Mouse (Mus musculus): ENCODE measurements around the gene Atp13a1. TPM values are rescaled to one million over a fixed set of nuclear protein-coding genes. Genes with fewer than 3 reads are reported as not detected.

Atp13a1 gene
- polyA plus RNA-seq, 1 experiment from 2014 or later = 61.4 TPM

DNA sequence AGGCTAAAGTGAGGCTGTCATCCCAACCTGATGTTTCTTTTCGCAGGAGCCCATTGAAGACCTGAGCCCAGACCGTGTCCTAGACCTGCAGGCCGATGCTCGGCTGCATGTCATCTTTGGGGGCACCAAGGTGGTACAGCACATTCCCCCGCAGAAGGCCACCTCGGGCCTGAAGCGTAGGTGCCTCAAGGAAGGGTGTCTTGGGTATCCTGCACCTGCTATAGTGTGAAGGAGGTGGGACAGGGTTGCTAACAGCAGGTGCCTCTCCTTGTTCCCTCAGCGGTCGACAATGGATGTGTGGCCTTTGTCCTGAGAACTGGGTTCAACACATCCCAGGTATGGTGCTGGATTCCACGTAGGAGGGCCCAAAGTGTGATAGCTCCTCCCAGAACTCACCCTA lies 6.7 kb downstream of the Atp13a1 start:
- Histone ChIP-seq H3K27ac (ENCODE audit: low read length) (no peak overlapping the region), H3K9me3 (ENCODE audit: low read length) (no peaks in the 10 kb centered on the region), H3K4me1 (ENCODE audit: insufficient read depth, low read length) (peaks cover 6% of the 10 kb centered on the region), H3K9ac (replicated peaks; ENCODE audit: low read length) (no peak overlapping the region), H3K27me3 (ENCODE audit: insufficient read depth, low read length) (no peaks in the 10 kb centered on the region), H3K36me3 (ENCODE audit: insufficient read depth, low read length) (peaks cover 72% of the 10 kb centered on the region), H3K4me3 (ENCODE audit: low read length) (no peak overlapping the region), H3K4me2 (replicated peaks; ENCODE audit: low read depth, low read length) (no peak overlapping the region)
- WGBS = 91% methylated on average over 10 of the region's 10 CpGs
- no peak for ATAC-seq (ENCODE audit: low FRiP score, low TSS enrichment)

DNA sequence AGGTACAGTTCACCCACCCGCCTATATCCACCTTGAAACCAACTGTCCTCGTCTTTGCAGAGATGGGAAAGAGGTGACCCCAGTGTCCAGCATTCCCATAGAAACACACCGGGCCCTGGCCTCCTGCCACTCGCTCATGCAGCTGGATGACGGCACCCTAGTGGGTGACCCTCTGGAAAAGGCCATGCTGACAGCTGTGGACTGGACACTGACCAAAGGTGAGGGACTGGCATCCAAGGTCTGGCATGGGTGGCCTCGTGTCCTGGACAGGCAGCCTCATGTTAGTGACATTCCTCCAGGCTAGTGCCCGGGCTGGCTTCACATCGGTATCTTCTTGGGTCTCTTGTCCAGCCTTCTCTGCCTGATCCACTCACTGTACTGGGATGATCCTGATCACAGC lies 8.3 kb downstream of the Atp13a1 start:
- H3K4me2 ChIP-seq (replicated peaks; ENCODE audit: low read depth, low read length) = no peak overlapping the region
- H3K4me1 ChIP-seq (ENCODE audit: insufficient read depth, low read length) = no peaks in the 10 kb centered on the region
- ATAC-seq (ENCODE audit: low FRiP score, low TSS enrichment) = no peak
- no peaks in the 10 kb centered on the region for H3K9me3 ChIP-seq (ENCODE audit: low read length)
- peaks cover 85% of the 10 kb centered on the region for H3K36me3 ChIP-seq (ENCODE audit: insufficient read depth, low read length)
- no peak overlapping the region for H3K4me3 ChIP-seq (ENCODE audit: low read length)
- H3K9ac ChIP-seq (replicated peaks; ENCODE audit: low read length) = no peak overlapping the region
- 92% methylated on average over 8 of the region's 8 CpGs for WGBS
- no peaks in the 10 kb centered on the region for H3K27me3 ChIP-seq (ENCODE audit: insufficient read depth, low read length)
- no peak overlapping the region for H3K27ac ChIP-seq (ENCODE audit: low read length)

DNA sequence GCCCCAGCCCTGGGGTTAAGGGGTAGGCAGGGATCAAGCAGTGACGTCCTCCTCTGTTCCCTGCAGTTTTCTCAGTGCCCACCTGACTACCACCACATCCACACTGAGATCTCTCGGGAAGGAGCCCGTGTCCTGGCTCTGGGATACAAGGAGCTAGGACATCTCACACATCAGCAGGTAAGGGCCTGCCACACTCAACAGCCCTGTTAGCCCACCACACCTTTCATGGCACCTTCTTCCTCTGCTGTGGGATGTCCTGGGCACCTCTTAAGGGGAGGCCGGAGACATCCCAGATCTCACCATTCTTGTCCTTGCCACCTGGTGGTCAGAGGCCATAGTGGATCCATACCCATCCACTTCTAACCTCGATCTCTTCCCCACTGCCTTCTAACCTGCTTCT lies 9.0 kb downstream of the Atp13a1 start:
- ATAC-seq (ENCODE audit: low FRiP score, low TSS enrichment) = no peak
- whole genome bisulfite sequencing = 88% methylated on average over 5 of the region's 5 CpGs
- H3K27ac ChIP-seq (ENCODE audit: low read length) = no peak overlapping the region
- no peak overlapping the region for H3K4me3 ChIP-seq (ENCODE audit: low read length)
- H3K27me3 ChIP-seq (ENCODE audit: insufficient read depth, low read length) = no peaks in the 10 kb centered on the region
- H3K4me2 ChIP-seq (replicated peaks; ENCODE audit: low read depth, low read length) = no peak overlapping the region
- no peak overlapping the region for H3K9ac ChIP-seq (replicated peaks; ENCODE audit: low read length)
- peaks cover 83% of the 10 kb centered on the region for H3K36me3 ChIP-seq (ENCODE audit: insufficient read depth, low read length)
- no peaks in the 10 kb centered on the region for H3K9me3 ChIP-seq (ENCODE audit: low read length)
- H3K4me1 ChIP-seq (ENCODE audit: insufficient read depth, low read length) = no peaks in the 10 kb centered on the region

DNA sequence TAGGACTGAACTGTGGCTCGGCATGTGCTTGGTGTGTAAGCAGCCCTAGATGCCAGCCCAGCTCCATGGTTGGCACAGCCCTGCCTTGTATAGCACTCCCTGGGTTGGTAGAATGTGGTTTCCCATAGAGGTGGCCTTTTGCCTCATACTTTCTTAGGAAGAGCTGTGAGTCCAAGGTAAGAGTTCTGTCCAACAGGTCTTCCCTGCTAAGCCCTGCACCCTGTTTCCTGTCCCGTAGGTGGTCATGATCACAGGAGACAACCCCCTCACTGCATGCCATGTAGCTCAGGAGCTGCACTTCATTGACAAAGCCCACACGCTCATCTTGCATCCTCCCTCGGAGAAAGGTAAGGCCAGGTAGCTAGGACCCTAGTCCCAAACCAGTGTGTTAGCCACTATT lies 10.8 kb downstream of the Atp13a1 start:
- H3K4me3 ChIP-seq (ENCODE audit: low read length) = no peak overlapping the region
- H3K27ac ChIP-seq (ENCODE audit: low read length) = no peak overlapping the region
- WGBS = 93% methylated on average over 4 of the region's 4 CpGs
- H3K4me2 ChIP-seq (replicated peaks; ENCODE audit: low read depth, low read length) = no peak overlapping the region
- no peaks in the 10 kb centered on the region for H3K9me3 ChIP-seq (ENCODE audit: low read length)
- no peak overlapping the region for H3K9ac ChIP-seq (replicated peaks; ENCODE audit: low read length)
- H3K4me1 ChIP-seq (ENCODE audit: insufficient read depth, low read length) = no peaks in the 10 kb centered on the region
- H3K36me3 ChIP-seq (ENCODE audit: insufficient read depth, low read length) = peaks cover 92% of the 10 kb centered on the region
- H3K27me3 ChIP-seq (ENCODE audit: insufficient read depth, low read length) = no peaks in the 10 kb centered on the region
- no peak for ATAC-seq (ENCODE audit: low FRiP score, low TSS enrichment)

DNA sequence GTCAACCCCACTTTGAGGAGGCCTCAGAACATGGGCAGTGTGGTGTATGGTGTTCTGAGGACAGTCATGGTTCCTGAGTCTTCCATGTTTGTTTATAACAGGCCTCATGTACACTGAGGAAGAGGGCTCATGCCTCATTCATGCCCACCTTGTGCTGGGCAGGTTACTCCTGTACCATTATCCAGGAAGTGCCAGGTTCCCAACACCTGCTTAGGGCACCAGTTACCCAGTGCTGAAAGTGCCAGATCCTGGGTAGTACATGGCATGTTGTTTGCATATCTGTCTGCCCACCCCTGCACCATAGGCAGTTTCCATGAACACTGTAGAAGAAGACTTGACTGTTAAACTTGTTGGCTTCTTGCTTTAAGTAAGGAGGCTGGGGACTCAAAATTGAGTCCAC lies 11.3 kb downstream of the Atp13a1 start:
- Histone ChIP-seq H3K4me2 (replicated peaks; ENCODE audit: low read depth, low read length) (no peak overlapping the region), H3K9me3 (ENCODE audit: low read length) (no peaks in the 10 kb centered on the region), H3K27me3 (ENCODE audit: insufficient read depth, low read length) (no peaks in the 10 kb centered on the region), H3K9ac (replicated peaks; ENCODE audit: low read length) (no peak overlapping the region), H3K4me1 (ENCODE audit: insufficient read depth, low read length) (no peaks in the 10 kb centered on the region), H3K36me3 (ENCODE audit: insufficient read depth, low read length) (peaks cover 92% of the 10 kb centered on the region), H3K4me3 (ENCODE audit: low read length) (no peak overlapping the region), H3K27ac (ENCODE audit: low read length) (no peak overlapping the region)
- no peak for ATAC-seq (ENCODE audit: low FRiP score, low TSS enrichment)

DNA sequence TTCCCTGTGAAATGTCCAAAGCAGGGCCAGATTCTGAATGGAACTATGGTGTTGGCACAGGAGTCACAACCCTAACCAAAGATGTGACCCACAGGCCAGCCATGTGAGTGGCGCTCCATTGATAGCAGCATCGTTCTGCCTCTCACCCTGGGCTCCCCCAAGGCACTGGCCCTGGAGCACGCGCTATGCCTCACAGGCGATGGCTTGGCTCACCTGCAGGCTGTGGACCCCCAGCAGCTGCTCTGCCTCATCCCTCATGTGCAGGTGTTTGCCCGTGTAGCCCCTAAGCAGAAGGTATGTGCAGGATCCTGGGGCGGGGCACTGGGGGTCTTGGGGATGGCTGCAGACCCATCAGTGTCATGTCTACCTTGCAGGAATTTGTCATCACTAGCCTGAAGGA lies 12.4 kb downstream of the Atp13a1 start:
- no peak overlapping the region for H3K9ac ChIP-seq (replicated peaks; ENCODE audit: low read length)
- no peak for ATAC-seq (ENCODE audit: low FRiP score, low TSS enrichment)

DNA sequence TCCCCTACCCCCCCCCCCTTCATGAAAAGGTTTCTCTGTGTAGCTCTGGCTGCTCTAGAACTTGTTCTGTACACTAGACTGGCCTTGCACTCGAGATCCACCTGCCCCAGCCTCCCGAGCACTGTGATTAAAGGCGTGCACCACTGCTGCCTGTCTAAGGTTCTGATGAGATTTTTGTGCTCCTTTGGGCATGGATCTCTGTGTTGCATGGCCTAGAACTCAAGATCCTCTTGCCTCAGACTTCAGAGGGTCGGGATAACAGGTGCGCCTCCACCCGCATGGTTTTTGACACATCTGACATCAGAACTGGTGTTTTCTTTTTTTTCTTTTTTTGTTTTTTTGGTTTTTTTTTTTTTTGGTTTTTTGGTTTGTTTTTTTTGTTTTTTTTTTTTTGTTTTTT lies 13.6 kb downstream of the Atp13a1 start:
- no peak overlapping the region for H3K9ac ChIP-seq (replicated peaks; ENCODE audit: low read length)
- H3K9me3 ChIP-seq (ENCODE audit: low read length) = no peaks in the 10 kb centered on the region
- no peak overlapping the region for H3K27ac ChIP-seq (ENCODE audit: low read length)
- H3K4me2 ChIP-seq (replicated peaks; ENCODE audit: low read depth, low read length) = no peak overlapping the region
- no peaks in the 10 kb centered on the region for H3K27me3 ChIP-seq (ENCODE audit: insufficient read depth, low read length)
- H3K4me3 ChIP-seq (ENCODE audit: low read length) = no peak overlapping the region
- peaks cover 77% of the 10 kb centered on the region for H3K36me3 ChIP-seq (ENCODE audit: insufficient read depth, low read length)
- peaks cover 5% of the 10 kb centered on the region for H3K4me1 ChIP-seq (ENCODE audit: insufficient read depth, low read length)
- no peak for ATAC-seq (ENCODE audit: low FRiP score, low TSS enrichment)
- WGBS = 88% methylated on average over 6 of the region's 6 CpGs

More for the DNA sequence above, 12.4 kb downstream of the Atp13a1 start:
- no peak overlapping the region for H3K4me3 ChIP-seq (ENCODE audit: low read length)
- no peak overlapping the region for H3K27ac ChIP-seq (ENCODE audit: low read length)
- no peak overlapping the region for H3K4me2 ChIP-seq (replicated peaks; ENCODE audit: low read depth, low read length)
- 91% methylated on average over 7 of the region's 7 CpGs for WGBS
- H3K9me3 ChIP-seq (ENCODE audit: low read length) = no peaks in the 10 kb centered on the region
- H3K4me1 ChIP-seq (ENCODE audit: insufficient read depth, low read length) = no peaks in the 10 kb centered on the region
- peaks cover 89% of the 10 kb centered on the region for H3K36me3 ChIP-seq (ENCODE audit: insufficient read depth, low read length)
- H3K27me3 ChIP-seq (ENCODE audit: insufficient read depth, low read length) = no peaks in the 10 kb centered on the region

DNA sequence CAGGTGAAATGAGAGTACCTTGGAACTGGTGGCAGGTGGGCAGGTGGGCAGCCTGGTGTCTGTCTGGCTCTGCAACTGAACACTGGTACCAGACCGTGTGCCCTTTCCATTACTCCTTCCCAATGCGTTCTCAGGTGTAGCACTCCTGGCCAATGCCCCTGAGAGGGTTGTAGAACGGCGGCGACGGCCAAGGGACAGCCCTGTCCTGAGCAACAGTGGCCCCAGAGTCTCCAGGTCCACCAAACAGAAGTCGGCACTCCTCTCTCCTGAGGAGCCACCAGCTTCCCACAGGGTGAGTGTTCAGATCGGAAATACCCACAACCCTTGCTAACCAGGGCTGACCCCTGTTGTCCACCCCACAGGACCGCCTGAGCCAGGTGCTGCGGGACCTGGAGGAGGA lies 14.1 kb downstream of the Atp13a1 start:
- Histone ChIP-seq H3K4me2 (replicated peaks; ENCODE audit: low read depth, low read length) (no peak overlapping the region), H3K4me3 (ENCODE audit: low read length) (no peak overlapping the region)

DNA sequence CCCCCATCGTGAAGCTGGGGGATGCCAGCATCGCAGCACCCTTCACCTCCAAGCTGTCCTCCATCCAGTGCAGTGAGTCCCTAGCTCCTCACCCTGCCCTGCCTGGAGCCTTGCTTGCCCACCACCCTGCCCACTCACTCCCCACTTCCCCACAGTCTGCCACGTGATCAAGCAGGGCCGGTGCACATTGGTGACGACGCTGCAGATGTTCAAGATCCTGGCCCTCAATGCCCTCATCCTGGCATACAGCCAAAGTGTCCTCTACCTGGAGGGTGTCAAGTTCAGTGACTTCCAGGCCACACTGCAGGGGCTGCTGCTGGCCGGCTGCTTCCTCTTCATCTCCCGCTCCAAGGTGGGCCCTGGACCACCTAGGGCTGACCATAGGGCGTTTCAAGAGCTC lies 14.5 kb downstream of the Atp13a1 start:
- H3K4me2 ChIP-seq (replicated peaks; ENCODE audit: low read depth, low read length) = no peak overlapping the region
- ATAC-seq (ENCODE audit: low FRiP score, low TSS enrichment) = no peak
- no peak overlapping the region for H3K9ac ChIP-seq (replicated peaks; ENCODE audit: low read length)
- H3K27me3 ChIP-seq (ENCODE audit: insufficient read depth, low read length) = no peaks in the 10 kb centered on the region
- no peaks in the 10 kb centered on the region for H3K9me3 ChIP-seq (ENCODE audit: low read length)
- no peak overlapping the region for H3K4me3 ChIP-seq (ENCODE audit: low read length)
- H3K27ac ChIP-seq (ENCODE audit: low read length) = no peak overlapping the region
- 90% methylated on average over 9 of the region's 9 CpGs for WGBS
- H3K4me1 ChIP-seq (ENCODE audit: insufficient read depth, low read length) = peaks cover 5% of the 10 kb centered on the region
- H3K36me3 ChIP-seq (ENCODE audit: insufficient read depth, low read length) = peaks cover 68% of the 10 kb centered on the region

More for the DNA sequence above, 14.1 kb downstream of the Atp13a1 start:
- WGBS = 95% methylated on average over 10 of the region's 10 CpGs
- peaks cover 5% of the 10 kb centered on the region for H3K4me1 ChIP-seq (ENCODE audit: insufficient read depth, low read length)
- no peaks in the 10 kb centered on the region for H3K9me3 ChIP-seq (ENCODE audit: low read length)
- peaks cover 72% of the 10 kb centered on the region for H3K36me3 ChIP-seq (ENCODE audit: insufficient read depth, low read length)
- no peaks in the 10 kb centered on the region for H3K27me3 ChIP-seq (ENCODE audit: insufficient read depth, low read length)
- H3K27ac ChIP-seq (ENCODE audit: low read length) = no peak overlapping the region
- no peak for ATAC-seq (ENCODE audit: low FRiP score, low TSS enrichment)
- no peak overlapping the region for H3K9ac ChIP-seq (replicated peaks; ENCODE audit: low read length)

DNA sequence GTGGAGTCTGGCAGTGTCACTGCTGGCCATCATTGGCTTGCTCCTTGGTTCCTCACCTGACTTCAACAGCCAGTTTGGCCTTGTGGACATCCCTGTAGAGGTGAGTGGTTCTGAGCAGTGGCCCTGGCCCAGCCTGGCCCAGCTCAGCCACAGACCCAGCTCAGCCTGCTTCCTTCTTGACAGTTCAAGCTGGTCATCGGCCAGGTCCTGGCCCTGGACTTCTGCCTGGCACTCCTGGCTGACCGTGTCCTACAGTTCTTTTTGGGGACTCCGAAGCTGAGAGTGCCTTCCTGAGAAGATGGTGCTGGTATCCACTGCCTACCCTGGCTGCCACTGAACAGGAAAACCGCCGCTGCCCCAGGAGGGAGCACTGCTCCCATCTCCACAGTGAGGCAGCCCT lies 16.3 kb downstream of the Atp13a1 start:
- H3K4me3 ChIP-seq (ENCODE audit: low read length) = no peak overlapping the region
- H3K9ac ChIP-seq (replicated peaks; ENCODE audit: low read length) = no peak overlapping the region
- no peaks in the 10 kb centered on the region for H3K9me3 ChIP-seq (ENCODE audit: low read length)
- no peaks in the 10 kb centered on the region for H3K27me3 ChIP-seq (ENCODE audit: insufficient read depth, low read length)
- no peak for ATAC-seq (ENCODE audit: low FRiP score, low TSS enrichment)
- no peak overlapping the region for H3K4me2 ChIP-seq (replicated peaks; ENCODE audit: low read depth, low read length)
- H3K4me1 ChIP-seq (ENCODE audit: insufficient read depth, low read length) = peaks cover 5% of the 10 kb centered on the region
- no peak overlapping the region for H3K27ac ChIP-seq (ENCODE audit: low read length)
- H3K36me3 ChIP-seq (ENCODE audit: insufficient read depth, low read length) = peaks cover 55% of the 10 kb centered on the region
- WGBS = 92% methylated on average over 5 of the region's 5 CpGs
